In the genomic region with DNA sequence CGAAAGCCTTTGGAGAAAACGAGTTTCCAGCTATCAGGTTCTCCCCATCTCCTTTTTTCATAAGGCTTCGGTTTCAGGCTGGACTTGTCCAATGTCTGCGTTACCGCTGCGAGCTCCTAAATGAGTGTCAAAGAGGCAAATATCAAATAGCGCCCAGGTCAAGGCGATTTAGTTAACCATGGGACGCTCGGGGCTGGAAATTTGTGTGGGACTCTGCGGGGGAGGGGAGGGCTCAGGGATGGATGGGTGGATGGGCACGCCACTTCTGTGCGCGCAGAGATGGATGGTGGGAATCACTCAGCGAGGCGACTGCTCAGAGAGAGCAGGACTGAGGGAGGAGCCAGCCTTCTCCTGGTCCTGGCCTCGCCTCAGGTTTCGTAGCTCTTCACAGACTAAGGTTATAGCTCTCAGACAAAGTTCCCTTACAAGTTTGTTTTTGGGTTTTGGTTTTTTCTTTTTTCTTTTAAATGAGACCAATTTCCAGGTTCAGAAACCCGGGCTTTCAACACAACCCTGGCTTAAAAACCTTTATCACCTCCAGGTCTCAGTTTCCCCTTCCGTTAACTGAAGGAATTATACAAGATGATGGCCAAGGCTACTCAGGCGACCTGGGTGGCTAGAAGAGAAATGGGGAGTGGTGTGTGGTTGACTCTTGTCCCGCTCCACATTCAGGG, we compare ENCODE assay signal across 12 mouse cellular contexts. TPM values are rescaled to one million over a fixed set of nuclear protein-coding genes. Genes with fewer than 3 reads are reported as not detected.
DNase-seq lines count a peak whose midpoint lies in the region; ATAC-seq and TF ChIP-seq lines count a peak whose summit lies in the region.
"Had no signal": no experiment of that assay in that cellular context is flagged by ENCODE, and none has a peak within 500 bp of the region (broad histone marks: within the 10 kb centered on the region; RNA-seq: fewer than 3 reads in every experiment).

No protein-coding gene starts in this region.

- TF ChIP-seq CTCF in heart, adult 2 months (IDR thresholded peaks at IDR 0.05), result no peak
- no peak for TF ChIP-seq CTCF in G1E (IDR thresholded peaks at IDR 0.05; ENCODE audit: low read depth, low read length)

- no peak for TF ChIP-seq POLR2A in heart, adult 2 months (IDR thresholded peaks at IDR 0.05; ENCODE audit: insufficient read depth, low read depth, low read length)

- TF ChIP-seq EP300 in heart, adult 2 months (IDR thresholded peaks at IDR 0.05; ENCODE audit: insufficient read depth, low read depth, low read length), result no peak

- H3K4me1 ChIP-seq in heart, embryonic 11.5 days (ENCODE audit: control insufficient read depth, insufficient read depth, low read length), result peaks cover 3% of the 10 kb centered on the region; the same call in 1 of the 2 replicates
- H3K4me1 ChIP-seq in heart, adult 2 months (ENCODE audit: control insufficient read depth, insufficient read depth, low read length), result no peaks in the 10 kb centered on the region
- peaks cover 81% of the 10 kb centered on the region for H3K4me1 ChIP-seq in G1E (ENCODE audit: insufficient read depth, low read depth, low read length)
- peaks cover 36% of the 10 kb centered on the region for H3K4me1 ChIP-seq in hindbrain, embryonic 10.5 days (replicated peaks)
- peaks cover 8% of the 10 kb centered on the region; the same call in 1 of the 2 replicates for H3K4me1 ChIP-seq in midbrain, embryonic 12.5 days

- H3K9me3 ChIP-seq in heart, embryonic 11.5 days (replicated peaks; ENCODE audit: control insufficient read depth, low read length), result no peaks in the 10 kb centered on the region
- no peaks in the 10 kb centered on the region for H3K9me3 ChIP-seq in G1E (replicated peaks)
- H3K9me3 ChIP-seq in hindbrain, embryonic 10.5 days, result no peaks in the 10 kb centered on the region
- no peaks in the 10 kb centered on the region for H3K9me3 ChIP-seq in midbrain, embryonic 12.5 days

- no peak for DNase-seq in heart, adult 2 months
- DNase-seq in G1E (ENCODE audit: low spot score), result no peak
- peak; percentile 48 for DNase-seq in hindbrain, embryonic 10.5 days (ENCODE audit: low spot score)
- DNase-seq in kidney, adult 11 months, result no peak

- no peaks in the 10 kb centered on the region for H3K36me3 ChIP-seq in heart, embryonic 11.5 days (ENCODE audit: control insufficient read depth, insufficient read depth, low read length)
- H3K36me3 ChIP-seq in heart, adult 2 months (ENCODE audit: control insufficient read depth, insufficient read depth, low read length), result no peaks in the 10 kb centered on the region
- H3K36me3 ChIP-seq in G1E (replicated peaks), result no peaks in the 10 kb centered on the region
- H3K36me3 ChIP-seq in hindbrain, embryonic 10.5 days, result no peaks in the 10 kb centered on the region
- no peaks in the 10 kb centered on the region for H3K36me3 ChIP-seq in midbrain, embryonic 12.5 days

- ATAC-seq in heart, embryonic 11.5 days (replicated peaks; ENCODE audit: insufficient number of reproducible peaks, low FRiP score, low TSS enrichment), result no peak; the same call in 1 of the 2 replicates
- ATAC-seq in G1E (ENCODE audit: extremely low read depth, insufficient number of reproducible peaks, low FRiP score, poor library complexity, severe bottlenecking), result no peak
- ATAC-seq in midbrain, embryonic 12.5 days (ENCODE audit: low FRiP score, low read depth), result no peak
- ATAC-seq in granulocyte monocyte progenitor cell, adult 5-6 weeks (replicated peaks; ENCODE audit: poor library complexity, severe bottlenecking), result no peak
- no peak for ATAC-seq in monocyte, adult 5-6 weeks (replicated peaks; ENCODE audit: insufficient number of reproducible peaks, low FRiP score, low TSS enrichment, poor library complexity, severe bottlenecking)

- no peaks in the 10 kb centered on the region for H3K79me2 ChIP-seq in heart, adult 2 months (replicated peaks; ENCODE audit: control insufficient read depth, insufficient read depth, low read length)

- peak overlapping the region; percentile 31 for H3K4me3 ChIP-seq in heart, embryonic 11.5 days (ENCODE audit: low read depth, low read length)
- H3K4me3 ChIP-seq in heart, adult 2 months, result no peak overlapping the region
- H3K4me3 ChIP-seq in G1E (ENCODE audit: low read depth, low read length), result peak overlapping the region; percentile 67; the same call in 1 of the 2 replicates
- H3K4me3 ChIP-seq in hindbrain, embryonic 10.5 days, result peak overlapping the region; percentile 23
- peak overlapping the region; percentile 21 for H3K4me3 ChIP-seq in midbrain, embryonic 12.5 days
- H3K4me3 ChIP-seq: erythroblast, embryonic 14.5 days had no signal

- intact Hi-C loops in heart, adult 2 months (cut with DNase I), result no loop called here

- peaks cover 77% of the 10 kb centered on the region for H3K27me3 ChIP-seq in heart, embryonic 11.5 days (ENCODE audit: control insufficient read depth, insufficient read depth, low read length)
- H3K27me3 ChIP-seq in heart, adult 2 months (ENCODE audit: control insufficient read depth, insufficient read depth, low read length), result peaks cover 18% of the 10 kb centered on the region
- peaks cover 35% of the 10 kb centered on the region for H3K27me3 ChIP-seq in G1E (ENCODE audit: insufficient read depth, low read length)
- peaks cover 94% of the 10 kb centered on the region for H3K27me3 ChIP-seq in hindbrain, embryonic 10.5 days (ENCODE audit: insufficient read depth, poor library complexity, severe bottlenecking)
- peaks cover 86% of the 10 kb centered on the region for H3K27me3 ChIP-seq in midbrain, embryonic 12.5 days

- WGBS in heart, embryonic 11.5 days (ENCODE audit: insufficient replicate concordance), result 1% methylated on average over 22 of the region's 22 CpGs
- WGBS in heart, adult 2 months, result 5% methylated on average over 22 of the region's 22 CpGs
- WGBS in hindbrain, embryonic 10.5 days, result under 1% methylated on average over 22 of the region's 22 CpGs
- under 1% methylated on average over 22 of the region's 22 CpGs for WGBS in midbrain, embryonic 12.5 days

- peak overlapping the region; percentile 56 for H3K4me2 ChIP-seq in heart, embryonic 11.5 days
- H3K4me2 ChIP-seq in midbrain, embryonic 12.5 days (replicated peaks), result peak overlapping the region; percentile 38

- no peak overlapping the region for H3K9ac ChIP-seq in heart, embryonic 11.5 days (ENCODE audit: low read depth, low read length)
- no peak overlapping the region for H3K9ac ChIP-seq in heart, adult 2 months (ENCODE audit: low read depth, low read length)
- no peak overlapping the region for H3K9ac ChIP-seq in midbrain, embryonic 12.5 days (replicated peaks)

- no peak overlapping the region for H3K27ac ChIP-seq in heart, embryonic 11.5 days (ENCODE audit: low read depth, low read length)
- H3K27ac ChIP-seq in heart, adult 2 months, result no peak overlapping the region
- no peak overlapping the region for H3K27ac ChIP-seq in hindbrain, embryonic 10.5 days
- H3K27ac ChIP-seq in midbrain, embryonic 12.5 days (replicated peaks), result peak overlapping the region; percentile 30; the same call in 1 of the 2 replicates

RNA-seq across cellular contexts. Expression of gene Gata3, which starts 6.4 kb away (rescaled TPM):
- 9.7 and 9.8 TPM in 2 replicates for polyA plus RNA-seq in heart, embryonic 11.5 days (2014; fragmentation: Nextera tagmentation; extraction: Ambion mirVana)
- under 1 TPM; 0.59 to 0.91 TPM for total RNA-seq in heart, adult 2 months (2021)
- 0.32 and 0.57 TPM in 2 replicates for polyA plus RNA-seq in heart, adult 2 months (2012; rRNA removed)
- total RNA-seq in G1E (2014; fragmentation: Nextera tagmentation) (13.5 and 19.2 TPM in 2 replicates), G1E (2017) (1.9 TPM in 2 replicates)
- 17.8 and 18.4 TPM in 2 replicates for polyA plus RNA-seq in G1E (2012)
- polyA plus RNA-seq in hindbrain, embryonic 10.5 days (2016; fragmentation: Nextera tagmentation; extraction: Ambion mirVana), result 14.2 and 16.8 TPM in 2 replicates
- polyA plus RNA-seq in midbrain, embryonic 12.5 days (2016; fragmentation: Nextera tagmentation; extraction: Ambion mirVana), result 77.4 and 84.2 TPM in 2 replicates
- total RNA-seq in granulocyte monocyte progenitor cell, adult 5-6 weeks (2014; fragmentation: Nextera tagmentation), result 17.0 TPM in 1 of 2 replicates, not detected in the other
- not detected in 2 replicates for total RNA-seq in granulocyte monocyte progenitor cell, adult 5-6 weeks (2017)
- total RNA-seq in monocyte, adult 5-6 weeks (2017), result 2.2 to 10.5 TPM (median 2.9 TPM) in 3 replicates

RNA-seq across cellular contexts. Expression of gene 9230102O04Rik, which starts 6.9 kb away (rescaled TPM):
- 0.51 and 0.89 TPM in 2 replicates for polyA plus RNA-seq in heart, embryonic 11.5 days (2014; fragmentation: Nextera tagmentation; extraction: Ambion mirVana)
- not detected for total RNA-seq in heart, adult 2 months (2021)
- not detected in 2 replicates for polyA plus RNA-seq in heart, adult 2 months (2012; rRNA removed)
- total RNA-seq in G1E (2014; fragmentation: Nextera tagmentation) (12.2 and 13.6 TPM in 2 replicates), G1E (2017) (3.9 and 5.0 TPM in 2 replicates)
- polyA plus RNA-seq in G1E (2012), result 2.9 and 4.9 TPM in 2 replicates
- polyA plus RNA-seq in hindbrain, embryonic 10.5 days (2016; fragmentation: Nextera tagmentation; extraction: Ambion mirVana), result 0.54 TPM in 1 of 2 replicates, not detected in the other
- 3.0 and 3.5 TPM in 2 replicates for polyA plus RNA-seq in midbrain, embryonic 12.5 days (2016; fragmentation: Nextera tagmentation; extraction: Ambion mirVana)
- not detected in 2 replicates for total RNA-seq in granulocyte monocyte progenitor cell, adult 5-6 weeks (2014; fragmentation: Nextera tagmentation)
- total RNA-seq in granulocyte monocyte progenitor cell, adult 5-6 weeks (2017), result not detected in 2 replicates
- not detected in 3 replicates for total RNA-seq in monocyte, adult 5-6 weeks (2017)
- total RNA-seq: layer of hippocampus, adult 8-10 months had no signal
- polyA plus RNA-seq: C2C12; erythroblast, embryonic 14.5 days; testis, adult 2 months had no signal

RNA-seq across cellular contexts. Expression of gene 4930412O13Rik, which starts 15.2 kb away (rescaled TPM):
- polyA plus RNA-seq in heart, embryonic 11.5 days (2014; fragmentation: Nextera tagmentation; extraction: Ambion mirVana), result 1.2 TPM in 1 of 2 replicates, not detected in the other
- not detected for total RNA-seq in heart, adult 2 months (2021)
- polyA plus RNA-seq in heart, adult 2 months (2012; rRNA removed), result not detected in 2 replicates
- not detected in 2 replicates for total RNA-seq in G1E (2014; fragmentation: Nextera tagmentation)
- not detected in 2 replicates for total RNA-seq in G1E (2017)
- polyA plus RNA-seq in G1E (2012), result not detected in 2 replicates
- polyA plus RNA-seq in hindbrain, embryonic 10.5 days (2016; fragmentation: Nextera tagmentation; extraction: Ambion mirVana), result 0.75 and 1.0 TPM in 2 replicates
- 3.0 and 5.3 TPM in 2 replicates for polyA plus RNA-seq in midbrain, embryonic 12.5 days (2016; fragmentation: Nextera tagmentation; extraction: Ambion mirVana)
- total RNA-seq in granulocyte monocyte progenitor cell, adult 5-6 weeks (2014; fragmentation: Nextera tagmentation), result not detected in 2 replicates
- total RNA-seq in granulocyte monocyte progenitor cell, adult 5-6 weeks (2017), result not detected in 2 replicates
- total RNA-seq in monocyte, adult 5-6 weeks (2017), result not detected in 3 replicates
- total RNA-seq: layer of hippocampus, adult 8-10 months had no signal
- polyA plus RNA-seq: C2C12; erythroblast, embryonic 14.5 days had no signal
